Mouse (Mus musculus): ENCODE data around the gene Nsun2. TPM values are rescaled to one million over a fixed set of nuclear protein-coding genes. Genes with fewer than 3 reads are reported as not detected.
"Not testable (repeated sequence)": the region's sequence is repeated elsewhere in the genome, so short reads cannot be mapped to it uniquely, and the experiment has no call there.

Nsun2 gene
- polyA plus RNA-seq, 1 experiment from 2014 or later, result 73.5 TPM

GRCm38 (mm10) chr13:69564573-69564972, 31.0 kb downstream of the Nsun2 start:
- Histone ChIP-seq H3K4me3 (ENCODE audit: low read depth, low read length) (no peak overlapping the region), H3K9me3 (ENCODE audit: control insufficient read depth, low read length) (no peaks in the 10 kb centered on the region), H3K27me3 (ENCODE audit: control insufficient read depth, insufficient read depth, low read length) (no peaks in the 10 kb centered on the region), H3K36me3 (ENCODE audit: control insufficient read depth, insufficient read depth, low read length) (no peaks in the 10 kb centered on the region), H3K4me1 (ENCODE audit: control insufficient read depth, insufficient read depth, low read length) (no peaks in the 10 kb centered on the region), H3K27ac (ENCODE audit: low read depth, low read length) (no peak overlapping the region), H3K9ac (replicated peaks; ENCODE audit: low read depth, low read length) (no peak overlapping the region), H3K4me2 (ENCODE audit: low read depth, low read length) (no peak overlapping the region)
- ATAC-seq (ENCODE audit: low read depth), result no peak

DNA sequence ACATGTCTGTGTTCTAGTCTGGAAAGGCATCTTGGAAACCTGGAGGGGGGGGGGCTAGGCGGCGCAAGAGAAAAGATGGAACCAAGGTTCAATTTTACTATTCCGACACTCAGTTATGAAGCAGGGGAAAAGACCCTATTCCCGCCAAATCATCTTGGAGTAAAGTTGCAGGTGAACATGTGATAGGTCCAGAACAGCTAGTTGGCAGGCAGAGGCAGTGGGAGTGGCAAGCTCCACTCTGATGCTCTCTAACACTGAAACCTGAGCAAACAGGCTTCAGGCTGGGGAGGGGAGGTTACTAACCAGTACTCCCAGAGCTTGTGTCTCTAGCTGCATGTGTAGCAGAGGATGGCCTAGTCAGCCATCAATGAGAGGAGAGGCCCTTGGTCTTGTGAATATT, 31.9 kb downstream of the Nsun2 start:
- not testable (repeated sequence) for H3K36me3 ChIP-seq (ENCODE audit: control insufficient read depth, insufficient read depth, low read length); H3K9me3 ChIP-seq (ENCODE audit: control insufficient read depth, low read length); H3K27ac ChIP-seq (ENCODE audit: low read depth, low read length); H3K9ac ChIP-seq (replicated peaks; ENCODE audit: low read depth, low read length); H3K4me2 ChIP-seq (ENCODE audit: low read depth, low read length); H3K4me3 ChIP-seq (ENCODE audit: low read depth, low read length); H3K27me3 ChIP-seq (ENCODE audit: control insufficient read depth, insufficient read depth, low read length); ATAC-seq (ENCODE audit: low read depth); H3K4me1 ChIP-seq (ENCODE audit: control insufficient read depth, insufficient read depth, low read length)
- WGBS, result 93% methylated on average over 4 of the region's 4 CpGs

DNA sequence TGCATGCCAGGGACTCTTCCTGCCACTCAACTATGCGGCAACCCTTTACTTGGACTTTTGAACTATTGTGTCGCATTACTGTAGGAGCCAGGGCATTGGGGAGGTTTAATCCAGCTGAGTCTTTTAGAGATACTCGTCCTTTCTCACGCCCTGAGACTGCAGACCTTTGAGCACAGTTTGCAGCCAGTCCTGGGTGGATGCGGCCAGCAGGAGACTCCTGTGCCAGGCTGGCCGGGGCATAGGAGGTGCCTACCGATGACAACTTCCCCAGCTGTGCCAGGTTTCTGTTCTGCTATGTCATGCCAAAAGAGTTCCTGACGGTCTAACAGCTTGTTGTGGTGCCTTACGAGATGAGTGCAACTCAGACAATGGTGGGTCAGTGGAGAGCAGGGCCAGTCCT, 35.7 kb downstream of the Nsun2 start:
- no peaks in the 10 kb centered on the region for H3K9me3 ChIP-seq (ENCODE audit: control insufficient read depth, low read length)
- no peak for ATAC-seq (ENCODE audit: low read depth)
- WGBS, result 87% methylated on average over 9 of the region's 9 CpGs
- no peak overlapping the region for H3K4me3 ChIP-seq (ENCODE audit: low read depth, low read length)
- no peak overlapping the region for H3K9ac ChIP-seq (replicated peaks; ENCODE audit: low read depth, low read length)
- no peak overlapping the region for H3K27ac ChIP-seq (ENCODE audit: low read depth, low read length)
- H3K4me2 ChIP-seq (ENCODE audit: low read depth, low read length), result no peak overlapping the region
- no peaks in the 10 kb centered on the region for H3K36me3 ChIP-seq (ENCODE audit: control insufficient read depth, insufficient read depth, low read length)
- no peaks in the 10 kb centered on the region for H3K27me3 ChIP-seq (ENCODE audit: control insufficient read depth, insufficient read depth, low read length)
- H3K4me1 ChIP-seq (ENCODE audit: control insufficient read depth, insufficient read depth, low read length), result no peaks in the 10 kb centered on the region

DNA sequence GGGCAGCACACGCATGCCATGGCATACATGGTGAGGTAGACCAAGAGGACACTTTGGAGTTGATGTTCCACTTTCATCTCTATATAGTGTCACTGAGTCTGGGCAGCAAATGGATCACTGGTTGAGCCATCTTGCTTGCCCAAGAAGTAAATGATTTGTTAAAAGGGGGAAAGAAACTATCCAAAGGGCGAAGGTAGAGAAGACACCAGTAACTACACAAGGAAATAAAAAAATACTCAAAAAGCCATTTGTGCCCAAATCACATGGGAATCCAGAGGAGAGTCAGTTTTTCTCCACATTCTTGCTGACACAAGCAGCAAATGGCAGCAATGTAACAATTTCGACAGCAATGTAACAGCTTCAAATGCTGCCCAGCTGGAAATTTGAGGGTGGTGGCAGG, 39.0 kb downstream of the Nsun2 start:
- no peak for ATAC-seq (ENCODE audit: low read depth)
- Histone ChIP-seq H3K27me3 (ENCODE audit: control insufficient read depth, insufficient read depth, low read length) (no peaks in the 10 kb centered on the region), H3K4me2 (ENCODE audit: low read depth, low read length) (no peak overlapping the region), H3K9ac (replicated peaks; ENCODE audit: low read depth, low read length) (no peak overlapping the region), H3K4me3 (ENCODE audit: low read depth, low read length) (no peak overlapping the region), H3K36me3 (ENCODE audit: control insufficient read depth, insufficient read depth, low read length) (no peaks in the 10 kb centered on the region), H3K4me1 (ENCODE audit: control insufficient read depth, insufficient read depth, low read length) (no peaks in the 10 kb centered on the region), H3K9me3 (ENCODE audit: control insufficient read depth, low read length) (no peaks in the 10 kb centered on the region), H3K27ac (ENCODE audit: low read depth, low read length) (no peak overlapping the region)
- 94% methylated on average over 3 of the region's 3 CpGs for WGBS

DNA sequence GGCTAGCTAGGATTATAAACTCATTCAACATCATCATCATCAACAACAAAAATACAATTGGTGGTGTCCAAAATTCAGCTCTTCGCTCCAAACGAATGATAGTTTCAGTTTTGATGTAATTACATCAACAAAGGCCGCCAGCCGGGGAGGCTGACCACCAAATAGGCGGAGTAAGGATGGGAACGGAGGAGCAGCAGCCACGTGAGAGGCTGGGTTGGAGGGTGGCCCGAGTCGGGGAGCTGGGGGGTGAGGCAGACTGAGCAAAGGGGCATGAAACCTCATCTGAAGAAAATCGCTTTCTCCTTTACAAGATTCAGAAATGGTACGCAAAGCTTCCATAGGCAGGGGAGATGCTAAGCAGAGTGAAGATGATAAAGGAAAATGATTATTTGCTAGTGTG, 43.1 kb downstream of the Nsun2 start:
- Histone ChIP-seq H3K36me3 (ENCODE audit: control insufficient read depth, insufficient read depth, low read length) (no peaks in the 10 kb centered on the region), H3K27ac (ENCODE audit: low read depth, low read length) (no peak overlapping the region), H3K9ac (replicated peaks; ENCODE audit: low read depth, low read length) (no peak overlapping the region; the same call in 1 of the 2 replicates), H3K4me2 (ENCODE audit: low read depth, low read length) (no peak overlapping the region), H3K4me1 (ENCODE audit: control insufficient read depth, insufficient read depth, low read length) (no peaks in the 10 kb centered on the region), H3K4me3 (ENCODE audit: low read depth, low read length) (no peak overlapping the region), H3K27me3 (ENCODE audit: control insufficient read depth, insufficient read depth, low read length) (no peaks in the 10 kb centered on the region), H3K9me3 (ENCODE audit: control insufficient read depth, low read length) (no peaks in the 10 kb centered on the region)
- 66% methylated on average over 11 of the region's 11 CpGs for WGBS
- no peak for ATAC-seq (ENCODE audit: low read depth)

- no peak overlapping the region for H3K27ac ChIP-seq (ENCODE audit: low read depth, low read length)
- ATAC-seq (ENCODE audit: low read depth), result no peak
- no peaks in the 10 kb centered on the region for H3K36me3 ChIP-seq (ENCODE audit: control insufficient read depth, insufficient read depth, low read length)
- H3K4me1 ChIP-seq (ENCODE audit: control insufficient read depth, insufficient read depth, low read length), result no peaks in the 10 kb centered on the region
- no peak overlapping the region for H3K9ac ChIP-seq (replicated peaks; ENCODE audit: low read depth, low read length)
- 91% methylated on average over 16 of the region's 16 CpGs for WGBS
- no peak overlapping the region for H3K4me3 ChIP-seq (ENCODE audit: low read depth, low read length)
- no peak overlapping the region for H3K4me2 ChIP-seq (ENCODE audit: low read depth, low read length)
- no peaks in the 10 kb centered on the region for H3K27me3 ChIP-seq (ENCODE audit: control insufficient read depth, insufficient read depth, low read length)
- no peaks in the 10 kb centered on the region for H3K9me3 ChIP-seq (ENCODE audit: control insufficient read depth, low read length)
Measured at GRCm38 (mm10) chr13:69577181-69577834, 43.8 kb downstream of the Nsun2 start.

GRCm38 (mm10) chr13:69582411-69582810, 48.9 kb downstream of the Nsun2 start:
- H3K36me3 ChIP-seq (ENCODE audit: control insufficient read depth, insufficient read depth, low read length), result no peaks in the 10 kb centered on the region
- H3K4me2 ChIP-seq (ENCODE audit: low read depth, low read length), result no peak overlapping the region
- H3K9me3 ChIP-seq (ENCODE audit: control insufficient read depth, low read length), result no peaks in the 10 kb centered on the region
- H3K27ac ChIP-seq (ENCODE audit: low read depth, low read length), result no peak overlapping the region
- 91% methylated on average over 6 of the region's 6 CpGs for WGBS
- ATAC-seq (ENCODE audit: low read depth), result no peak
- H3K4me1 ChIP-seq (ENCODE audit: control insufficient read depth, insufficient read depth, low read length), result no peaks in the 10 kb centered on the region
- no peak overlapping the region for H3K4me3 ChIP-seq (ENCODE audit: low read depth, low read length)
- H3K27me3 ChIP-seq (ENCODE audit: control insufficient read depth, insufficient read depth, low read length), result no peaks in the 10 kb centered on the region
- no peak overlapping the region for H3K9ac ChIP-seq (replicated peaks; ENCODE audit: low read depth, low read length)

GRCm38 (mm10) chr13:69583591-69583990, 50.0 kb downstream of the Nsun2 start:
- Histone ChIP-seq H3K9me3 (ENCODE audit: control insufficient read depth, low read length) (no peaks in the 10 kb centered on the region), H3K4me1 (ENCODE audit: control insufficient read depth, insufficient read depth, low read length) (no peaks in the 10 kb centered on the region), H3K27ac (ENCODE audit: low read depth, low read length) (no peak overlapping the region), H3K9ac (replicated peaks; ENCODE audit: low read depth, low read length) (no peak overlapping the region), H3K36me3 (ENCODE audit: control insufficient read depth, insufficient read depth, low read length) (no peaks in the 10 kb centered on the region), H3K4me3 (ENCODE audit: low read depth, low read length) (no peak overlapping the region), H3K27me3 (ENCODE audit: control insufficient read depth, insufficient read depth, low read length) (no peaks in the 10 kb centered on the region), H3K4me2 (ENCODE audit: low read depth, low read length) (no peak overlapping the region)
- no peak for ATAC-seq (ENCODE audit: low read depth)
- 95% methylated on average over 6 of the region's 6 CpGs for WGBS

DNA sequence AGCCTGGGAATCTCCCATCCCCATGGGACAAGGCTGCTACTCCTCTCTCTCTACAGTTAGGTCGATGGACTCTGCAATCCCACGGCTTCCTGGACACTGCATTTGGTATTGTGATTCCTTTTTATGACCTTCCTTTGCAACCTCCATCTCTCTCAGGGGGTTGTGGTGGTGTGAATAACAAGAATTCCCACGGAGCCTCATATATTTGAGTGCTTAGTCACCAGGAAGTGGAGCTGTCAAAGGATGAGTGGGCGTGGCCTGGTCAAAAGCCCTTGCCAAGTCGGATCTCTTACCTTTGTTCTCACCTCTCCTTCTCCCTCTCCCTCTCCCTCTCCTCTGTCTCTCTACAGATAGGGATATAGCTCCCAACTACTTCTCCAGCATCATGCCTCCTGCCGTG, 52.3 kb downstream of the Nsun2 start:
- Histone ChIP-seq H3K27ac (ENCODE audit: low read depth, low read length) (no peak overlapping the region), H3K36me3 (ENCODE audit: control insufficient read depth, insufficient read depth, low read length) (no peaks in the 10 kb centered on the region), H3K4me1 (ENCODE audit: control insufficient read depth, insufficient read depth, low read length) (no peaks in the 10 kb centered on the region), H3K4me3 (ENCODE audit: low read depth, low read length) (no peak overlapping the region), H3K9ac (replicated peaks; ENCODE audit: low read depth, low read length) (no peak overlapping the region), H3K9me3 (ENCODE audit: control insufficient read depth, low read length) (no peaks in the 10 kb centered on the region), H3K27me3 (ENCODE audit: control insufficient read depth, insufficient read depth, low read length) (no peaks in the 10 kb centered on the region), H3K4me2 (ENCODE audit: low read depth, low read length) (no peak overlapping the region)
- 44% methylated on average over 6 of the region's 6 CpGs for WGBS
- no peak for ATAC-seq (ENCODE audit: low read depth)
